Comparison of ENCODE assay signal across 15 mouse cellular contexts in the genomic region with DNA sequence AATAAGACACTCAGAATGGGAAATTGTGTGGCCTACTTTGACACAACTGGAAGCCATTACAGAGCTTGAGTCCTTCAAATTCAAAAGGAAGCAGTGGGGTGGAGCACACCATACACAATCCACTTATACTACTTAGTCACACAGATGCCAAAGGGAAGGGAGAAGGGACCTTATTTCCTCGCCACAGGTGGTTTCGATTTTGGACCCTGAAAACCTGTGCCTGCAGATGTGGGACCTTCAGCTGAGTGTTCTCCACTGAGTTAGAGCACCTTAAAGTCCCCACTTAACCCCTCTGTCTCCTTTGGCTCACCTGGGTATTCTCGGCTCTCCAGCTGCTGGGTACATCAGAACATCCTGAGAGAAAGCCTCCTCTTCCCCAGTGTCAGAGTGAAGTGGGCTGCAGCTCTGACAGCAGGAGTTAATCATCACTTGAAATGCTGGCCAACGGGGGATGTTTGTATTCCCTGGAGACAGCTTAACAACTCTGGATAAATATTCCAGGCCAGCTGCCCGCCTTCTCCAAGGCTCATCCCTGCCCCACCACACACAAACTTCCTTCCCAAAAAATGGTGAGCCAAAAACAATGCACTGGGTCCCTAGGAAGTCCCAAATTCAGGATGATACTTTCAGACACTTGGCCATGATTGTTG.
DNase-seq lines count a peak whose midpoint lies in the region; ATAC-seq lines count a peak whose summit lies in the region.
"Had no signal": no experiment of that assay in that cellular context is flagged by ENCODE, and none has a peak within 500 bp of the region (broad histone marks: within the 10 kb centered on the region; RNA-seq: fewer than 3 reads in every experiment).

No protein-coding gene starts in this region.

- WGBS in forebrain, embryonic 10.5 days = 66% methylated on average over 5 of the region's 5 CpGs
- 66% methylated on average over 5 of the region's 5 CpGs for WGBS in forebrain, embryonic 16.5 days

- no peaks in the 10 kb centered on the region for H3K27me3 ChIP-seq in forebrain, embryonic 10.5 days (ENCODE audit: poor library complexity, severe bottlenecking)
- H3K27me3 ChIP-seq in forebrain, embryonic 16.5 days (replicated peaks; ENCODE audit: control insufficient read depth, insufficient read depth, low read length) = no peaks in the 10 kb centered on the region
- H3K27me3 ChIP-seq: forebrain, embryonic 13.5 days; Patski had no signal

- peaks cover 4% of the 10 kb centered on the region; the same call in 1 of the 2 replicates for H3K9me3 ChIP-seq in forebrain, embryonic 10.5 days
- H3K9me3 ChIP-seq in forebrain, embryonic 16.5 days (ENCODE audit: control insufficient read depth, low read length) = 0 out of 2 replicates have a peak, but pooled peaks cover 2% of the 10 kb centered on the region
- H3K9me3 ChIP-seq: forebrain, embryonic 13.5 days had no signal

- H3K36me3 ChIP-seq in forebrain, embryonic 10.5 days (replicated peaks) = peaks cover 34% of the 10 kb centered on the region
- H3K36me3 ChIP-seq in forebrain, embryonic 16.5 days (ENCODE audit: control insufficient read depth, insufficient read depth) = peaks cover 11% of the 10 kb centered on the region

- no peak overlapping the region for H3K4me3 ChIP-seq in forebrain, embryonic 10.5 days
- H3K4me3 ChIP-seq in forebrain, embryonic 16.5 days (replicated peaks; ENCODE audit: low read length) = no peak overlapping the region
- H3K4me3 ChIP-seq: forebrain, embryonic 13.5 days had no signal

- ATAC-seq in forebrain, embryonic 16.5 days = no peak
- ATAC-seq: forebrain, embryonic 13.5 days; Patski had no signal

- H3K9ac ChIP-seq in forebrain, embryonic 16.5 days (replicated peaks; ENCODE audit: low read depth, low read length) = no peak overlapping the region
- H3K9ac ChIP-seq: forebrain, embryonic 13.5 days; liver, embryonic 14.5 days had no signal

- no peak for DNase-seq in forebrain, embryonic 10.5 days (ENCODE audit: extremely low spot score, low spot score)
- DNase-seq in 3134 (ENCODE audit: extremely low read depth, insufficient read length, low spot score) = peak; percentile 44
- peak; percentile 42 to 54 for DNase-seq in heart, adult 9 months (ENCODE audit: low spot score in 2 of 2)
- peak; percentile 78 for DNase-seq in kidney, postnatal 10 days
- no peak for DNase-seq in cerebellum, adult 18-20 months
- DNase-seq in cerebellum, postnatal 14 days = no peak
- DNase-seq in thymus, postnatal 25 days = no peak
- DNase-seq: B cell, adult 2 months; cerebellum, postnatal 36 days; layer of hippocampus, adult 9-11 months; right cerebral cortex, adult 18-20 months had no signal

- peak overlapping the region; percentile 86 for H3K27ac ChIP-seq in forebrain, embryonic 10.5 days
- H3K27ac ChIP-seq in forebrain, embryonic 16.5 days (ENCODE audit: low read length) = no peak overlapping the region
- H3K27ac ChIP-seq: forebrain, embryonic 13.5 days; liver, embryonic 14.5 days had no signal

- peaks cover 53% of the 10 kb centered on the region for H3K4me1 ChIP-seq in forebrain, embryonic 10.5 days
- peaks cover 7% of the 10 kb centered on the region for H3K4me1 ChIP-seq in forebrain, embryonic 16.5 days (replicated peaks; ENCODE audit: control insufficient read depth, insufficient read depth, low read length)

- H3K4me2 ChIP-seq in forebrain, embryonic 16.5 days (ENCODE audit: low read length) = no peak overlapping the region
- H3K4me2 ChIP-seq: forebrain, embryonic 13.5 days had no signal

Comparison
In these comparisons a context has a peak if more than half of its experiments do, and no peak if none do; other contexts are left out.
1. DNase-seq: peak in 3134 (single experiment), heart, adult 9 months (2 of 2) and kidney, postnatal 10 days (single experiment); none in forebrain, embryonic 10.5 days (single experiment), cerebellum, adult 18-20 months (0 of 2), cerebellum, postnatal 14 days (0 of 2) and thymus, postnatal 25 days (single experiment).